Mouse (Mus musculus) stomach, adult 2 months (tissue): ENCODE measurements around the gene Rps10. TPM values are rescaled to one million over a fixed set of nuclear protein-coding genes. Genes with fewer than 3 reads are reported as not detected.

Experiments used
- polyA plus RNA-seq: library from polyadenylated mRNA; depleted of rRNA; stranded (reverse); fragments of >200 nt; gene quantifications from 2 replicates; pipeline ENCODE4 v1.2.3, GENCODE M21; 2012; rRNA removed

Gene Rps10
- 612 and 799 TPM in 2 replicates for polyA plus RNA-seq

GRCm38 (mm10) chr17:27636132-27637020, at the start of gene Rps10:
Gene Rps10, minus strand, starts transcription at chr17:27636669.

GRCm38 (mm10) chr17:27655089-27656010, 18.9 kb upstream of the Rps10 start, which contains the start of gene Pacsin1:
Gene Pacsin1, plus strand, starts transcription at chr17:27655509.

GRCm38 (mm10) chr17:27634871-27635574, 1.4 kb downstream of the Rps10 start, which contains the start of gene RPS10-NUDT3:
Gene RPS10-NUDT3, minus strand, starts transcription at chr17:27635222.

GRCm38 (mm10) chr17:27623360-27624326, 12.8 kb downstream of the Rps10 start, which contains the start of gene Nudt3:
Gene Nudt3, minus strand, starts transcription at chr17:27623495.

Other genes with a start within 250 kb of the Rps10 start
- 0.21 and 0.25 TPM in 2 replicates for gene Grm4, start 115.3 kb downstream of the Rps10 start, polyA plus RNA-seq
- 33.4 and 65.8 TPM in 2 replicates for gene Hmga1, start 80.2 kb downstream of the Rps10 start, polyA plus RNA-seq
- 52.0 and 62.4 TPM in 2 replicates for gene AI413582, start 70.9 kb downstream of the Rps10 start, polyA plus RNA-seq
- 27.6 and 43.0 TPM in 2 replicates for gene Nudt3, start 13.2 kb downstream of the Rps10 start, polyA plus RNA-seq
- not detected in 2 replicates for gene RPS10-NUDT3, start 1.4 kb downstream of the Rps10 start, polyA plus RNA-seq
- gene Pacsin1, start 18.8 kb upstream of the Rps10 start, polyA plus RNA-seq = 0.52 and 0.73 TPM in 2 replicates
- 57.1 and 112 TPM in 2 replicates for gene Spdef, start 92.3 kb upstream of the Rps10 start, polyA plus RNA-seq
- gene D17Wsu92e, start 184.0 kb upstream of the Rps10 start, polyA plus RNA-seq = 63.1 and 68.3 TPM in 2 replicates
- gene Snrpc, start 201.5 kb upstream of the Rps10 start, polyA plus RNA-seq = 65.4 and 93.7 TPM in 2 replicates
- 1.7 and 2.3 TPM in 2 replicates for gene Uhrf1bp1, start 219.8 kb upstream of the Rps10 start, polyA plus RNA-seq